Mouse (Mus musculus): ENCODE measurements at regions not wholly inside any gene's neighbourhood (a gene's known extent, or its start where the extent isn't known, plus 50 kb on each side); places are given as distances from the start of the nearest gene placed in this dataset.

GRCm38 (mm10) chr14:78160819-78161218 is 72.0 kb upstream of the Fam216b start:
- WGBS: 80% methylated on average over 3 of the region's 3 CpGs
- DNase-seq: no peak
- no peak overlapping the region for H3K4me3 ChIP-seq (replicated peaks; ENCODE audit: extremely low read depth, low read depth, low read length)
- TF ChIP-seq CTCF (IDR thresholded peaks at IDR 0.05; ENCODE audit: insufficient read depth, low read length) (no peak), POLR2A (IDR thresholded peaks at IDR 0.05; ENCODE audit: borderline replicate concordance, extremely low read depth, low read depth, low read length) (no peak)
- H3K4me1 ChIP-seq (ENCODE audit: control insufficient read depth, insufficient read depth, low read length): no peaks in the 10 kb centered on the region

GRCm38 (mm10) chr14:78159567-78159966 is 70.8 kb upstream of the Fam216b start:
- WGBS: 81% methylated on average over 7 of the region's 7 CpGs
- TF ChIP-seq CTCF (IDR thresholded peaks at IDR 0.05; ENCODE audit: insufficient read depth, low read length): no peak
- no peak for TF ChIP-seq POLR2A (IDR thresholded peaks at IDR 0.05; ENCODE audit: borderline replicate concordance, extremely low read depth, low read depth, low read length)
- Histone ChIP-seq H3K4me1 (ENCODE audit: control insufficient read depth, insufficient read depth, low read length) (no peaks in the 10 kb centered on the region), H3K4me3 (replicated peaks; ENCODE audit: extremely low read depth, low read depth, low read length) (no peak overlapping the region)
- no peak for DNase-seq

DNA sequence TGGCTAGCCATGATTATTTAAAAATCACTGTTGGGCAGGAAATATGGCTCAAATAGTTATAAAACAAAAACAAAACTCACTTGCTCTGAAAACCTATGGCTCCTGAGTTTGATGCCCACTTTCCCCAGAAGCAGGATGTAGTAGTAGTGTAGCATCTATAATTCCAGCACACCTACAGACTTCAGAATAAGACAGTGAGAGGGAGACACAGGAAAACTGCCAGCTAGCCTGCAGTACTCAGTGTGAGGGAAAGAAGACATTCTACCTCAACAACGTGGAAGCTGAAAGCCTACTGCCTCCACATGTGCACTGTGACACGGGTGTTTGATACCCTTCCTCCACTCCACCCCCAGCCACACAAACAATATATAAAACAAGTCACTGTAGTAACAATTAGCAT is 68.9 kb upstream of the Fam216b start:
- no peak overlapping the region for H3K4me3 ChIP-seq (replicated peaks; ENCODE audit: extremely low read depth, low read depth, low read length)
- DNase-seq: no peak
- WGBS: 67% methylated on average over 2 of the region's 2 CpGs
- no peaks in the 10 kb centered on the region for H3K4me1 ChIP-seq (ENCODE audit: control insufficient read depth, insufficient read depth, low read length)
- TF ChIP-seq POLR2A (IDR thresholded peaks at IDR 0.05; ENCODE audit: borderline replicate concordance, extremely low read depth, low read depth, low read length) (no peak), CTCF (IDR thresholded peaks at IDR 0.05; ENCODE audit: insufficient read depth, low read length) (no peak)

- 90% methylated on average over 1 of the region's 1 CpGs for WGBS
- DNase-seq: no peak
- TF ChIP-seq CTCF (IDR thresholded peaks at IDR 0.05; ENCODE audit: insufficient read depth, low read length) (no peak), POLR2A (IDR thresholded peaks at IDR 0.05; ENCODE audit: borderline replicate concordance, extremely low read depth, low read depth, low read length) (no peak)
- Histone ChIP-seq H3K4me1 (ENCODE audit: control insufficient read depth, insufficient read depth, low read length) (no peaks in the 10 kb centered on the region), H3K4me3 (replicated peaks; ENCODE audit: extremely low read depth, low read depth, low read length) (no peak overlapping the region)
Measured at GRCm38 (mm10) chr14:78148851-78149250, 60.0 kb upstream of the Fam216b start.

DNA sequence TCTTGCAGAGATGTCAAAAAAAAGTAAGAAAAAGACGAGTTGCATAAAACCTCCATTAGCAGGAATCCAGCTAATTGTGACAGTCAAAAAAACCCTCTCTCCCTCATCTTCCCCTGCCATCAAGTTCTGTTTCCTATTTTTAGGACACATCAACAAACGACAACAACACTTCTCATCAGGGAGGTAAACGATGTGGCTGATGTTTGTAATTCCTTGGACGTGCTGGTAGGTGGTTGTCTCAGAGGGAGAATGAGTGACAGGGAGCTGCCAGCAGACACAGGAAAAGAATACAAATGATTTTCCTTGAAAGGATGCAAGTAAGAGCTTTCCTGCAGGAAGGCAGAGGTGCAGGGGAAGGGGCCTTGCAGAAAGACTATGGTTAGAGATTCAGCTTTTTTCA is 54.9 kb upstream of the Fam216b start:
- H3K4me1 ChIP-seq (ENCODE audit: control insufficient read depth, insufficient read depth, low read length): no peaks in the 10 kb centered on the region
- TF ChIP-seq CTCF (IDR thresholded peaks at IDR 0.05; ENCODE audit: insufficient read depth, low read length) (no peak), POLR2A (IDR thresholded peaks at IDR 0.05; ENCODE audit: borderline replicate concordance, extremely low read depth, low read depth, low read length) (no peak)
- no peak for DNase-seq
- H3K4me3 ChIP-seq (replicated peaks; ENCODE audit: extremely low read depth, low read depth, low read length): no peak overlapping the region
- 21% methylated on average over 4 of the region's 4 CpGs for WGBS

All from lung, adult 2 months (tissue).